Mouse (Mus musculus): ENCODE data around the gene Acad9.
A peak's percentile ranks its signal among the peaks of the same experiment; 100 is the strongest.

Gene Acad9

DNA sequence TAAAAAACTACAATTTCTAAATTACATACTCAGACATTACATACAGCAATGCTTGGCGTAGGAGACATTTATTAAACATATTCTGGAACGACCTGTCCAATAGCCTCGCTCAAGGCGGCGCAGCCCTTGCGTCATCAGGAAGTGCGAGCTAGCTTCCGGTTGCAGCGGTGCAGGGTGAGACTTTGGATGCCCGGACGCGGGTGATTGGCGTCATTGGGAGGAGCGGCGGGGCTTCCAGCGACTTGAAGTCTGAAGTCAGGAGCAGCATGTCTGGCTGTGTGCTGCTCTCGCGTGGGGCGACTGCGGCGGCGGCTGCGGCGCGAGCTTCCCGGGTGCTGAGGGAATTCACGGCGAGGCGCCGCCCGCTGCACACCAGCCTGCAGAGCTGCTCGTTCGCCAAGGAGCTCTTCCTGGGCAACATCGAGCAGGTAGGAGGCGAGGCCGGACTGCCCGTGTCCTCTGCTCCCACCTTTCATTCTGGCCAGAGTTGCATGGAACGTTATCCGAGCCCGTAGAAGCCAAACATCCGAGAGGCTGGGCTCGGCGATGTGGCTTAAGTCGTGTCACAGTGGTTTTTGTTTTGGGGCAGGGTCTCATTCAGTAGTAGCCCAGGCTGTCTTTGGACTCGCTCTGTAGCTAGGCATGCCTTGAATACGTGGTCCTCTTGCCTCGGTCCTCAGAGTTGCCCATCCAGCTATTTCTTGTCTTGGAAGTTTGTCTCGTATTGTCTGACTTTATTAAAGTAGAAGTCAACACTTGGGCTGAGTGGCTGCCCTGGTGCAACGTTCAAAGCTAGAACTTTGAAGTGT is at the start of gene Acad9:
TSS of gene Acad9 (plus strand) at position 137 of the 809 bp plus-strand sequence.
- peak; percentile 93 for DNase-seq (ENCODE audit: low read depth)

DNA sequence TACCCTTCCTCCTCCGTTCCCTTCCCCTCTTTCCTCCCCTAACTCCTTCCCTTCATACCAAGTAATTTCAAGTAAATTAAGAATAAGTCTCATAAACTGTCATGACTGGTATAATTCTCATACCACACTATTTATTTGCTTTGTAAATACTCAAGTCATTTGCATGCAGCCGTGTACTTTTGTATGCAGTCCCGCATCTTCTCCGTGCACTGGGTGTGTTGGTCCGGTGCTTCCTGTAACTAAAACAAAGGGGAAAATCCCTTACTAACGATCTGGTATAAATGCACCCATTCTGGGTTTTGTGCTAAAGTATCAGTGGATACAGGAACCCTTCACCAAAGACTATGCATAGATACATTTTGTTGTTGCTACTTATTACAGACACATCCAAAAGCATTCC is 40.0 kb upstream of the Acad9 start:
- DNase-seq (ENCODE audit: low read depth), result no peak

DNA sequence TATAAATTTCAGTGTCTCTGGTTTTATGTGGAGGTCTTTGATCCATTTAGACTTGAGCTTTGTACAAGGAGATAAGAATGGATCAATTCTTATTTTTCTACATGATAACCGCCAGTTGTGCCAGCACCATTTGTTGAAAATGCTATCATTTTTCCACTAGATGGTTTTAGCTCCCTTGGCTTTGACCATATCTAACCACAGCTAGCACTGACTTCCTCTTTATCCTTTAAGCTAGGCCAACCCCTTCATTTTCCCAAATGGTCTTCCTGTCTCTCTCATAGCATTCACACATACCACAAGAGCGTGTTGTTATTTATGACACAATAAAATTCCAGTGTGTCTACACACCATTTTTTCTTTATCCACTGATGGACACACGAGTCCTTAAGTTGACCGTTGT is 35.8 kb upstream of the Acad9 start:
- DNase-seq (ENCODE audit: low read depth), result no peak

- DNase-seq (ENCODE audit: low read depth), result no peak
Observed at GRCm38 (mm10) chr3:36031740-36032510, 33.9 kb upstream of the Acad9 start.

DNA sequence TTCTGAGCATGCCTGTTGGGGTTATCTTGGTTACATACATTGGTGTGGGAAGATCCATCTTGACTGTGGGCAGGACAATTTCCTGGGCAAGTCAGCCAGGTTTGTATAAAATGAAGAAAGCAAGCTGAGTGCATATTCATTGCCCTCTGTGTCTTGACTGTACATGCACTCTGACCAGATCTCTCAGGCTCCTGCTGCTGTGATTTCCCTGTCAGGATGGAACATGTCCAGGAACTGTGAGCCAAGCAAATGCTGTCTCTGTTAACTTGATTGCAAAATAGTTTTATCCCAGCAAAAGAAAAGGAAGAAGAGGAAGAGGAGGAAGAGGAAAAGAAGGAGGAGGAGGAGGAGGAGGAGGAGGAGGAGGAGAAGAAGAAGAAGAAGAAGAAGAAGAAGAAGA is 21.3 kb upstream of the Acad9 start:
- no peak for DNase-seq (ENCODE audit: low read depth)

- DNase-seq (ENCODE audit: low read depth), result no peak
Observed at GRCm38 (mm10) chr3:36045086-36045485, 20.7 kb upstream of the Acad9 start.

DNA sequence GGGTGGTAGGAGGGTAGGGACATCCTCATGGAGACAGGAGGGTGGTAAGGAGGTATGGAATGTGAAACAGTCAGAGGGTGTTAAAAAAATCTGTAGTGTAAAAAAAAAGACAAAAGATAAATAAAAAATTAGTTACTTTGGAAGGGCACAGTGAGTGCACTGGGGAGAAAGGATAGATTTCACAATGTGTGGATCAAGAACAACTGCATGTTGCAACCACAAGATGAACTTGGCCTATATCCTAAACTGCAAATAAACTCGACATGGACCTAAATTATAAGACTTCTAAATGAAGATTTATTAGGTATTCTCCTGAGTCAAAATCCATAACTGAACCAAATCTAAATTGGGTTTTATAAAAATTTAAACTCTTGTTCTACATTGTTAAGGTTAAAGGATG is 16.7 kb upstream of the Acad9 start:
- no peak for DNase-seq (ENCODE audit: low read depth)

- DNase-seq (ENCODE audit: low read depth), result no peak
Observed at GRCm38 (mm10) chr3:36053447-36053846, 12.3 kb upstream of the Acad9 start, which contains the start of gene Ccdc144b. TSS of gene Ccdc144b (minus strand) at chr3:36053547.

- peak; percentile 81 for DNase-seq (ENCODE audit: low read depth)
Observed at GRCm38 (mm10) chr3:36060096-36060850, 5.5 kb upstream of the Acad9 start.

DNA sequence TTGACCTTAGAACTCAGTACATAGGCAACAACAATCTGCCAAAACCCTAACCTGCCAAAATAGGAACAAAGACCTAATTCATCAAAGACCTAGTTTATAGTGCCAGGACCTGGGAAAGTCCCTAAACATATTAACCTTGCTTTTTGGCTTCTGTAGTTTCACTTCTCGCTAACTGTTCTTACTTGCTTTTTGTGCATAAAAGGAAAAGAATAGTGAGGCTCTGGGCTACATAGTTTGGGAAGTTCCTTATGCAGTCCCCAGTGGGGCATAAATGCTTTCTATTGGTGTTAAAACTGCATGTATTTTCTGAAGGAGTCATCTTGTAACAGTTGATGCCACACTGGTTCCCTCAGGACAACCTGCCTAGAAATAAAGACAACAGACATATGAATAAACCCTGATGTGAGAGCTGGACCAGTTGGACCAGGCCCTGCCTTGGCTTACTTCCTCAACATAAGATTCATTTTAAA is 1.2 kb upstream of the Acad9 start:
- DNase-seq (ENCODE audit: low read depth), result peak; percentile 43

GRCm38 (mm10) chr3:36065166-36065565 is 613 bp upstream of the Acad9 start:
- DNase-seq (ENCODE audit: low read depth), result no peak

GRCm38 (mm10) chr3:36067731-36068130 is 2.0 kb downstream of the Acad9 start:
- no peak for DNase-seq (ENCODE audit: low read depth)

GRCm38 (mm10) chr3:36070436-36070835 is 4.7 kb downstream of the Acad9 start:
- no peak for DNase-seq (ENCODE audit: low read depth)

GRCm38 (mm10) chr3:36071047-36071446 is 5.3 kb downstream of the Acad9 start:
- DNase-seq (ENCODE audit: low read depth), result no peak

DNA sequence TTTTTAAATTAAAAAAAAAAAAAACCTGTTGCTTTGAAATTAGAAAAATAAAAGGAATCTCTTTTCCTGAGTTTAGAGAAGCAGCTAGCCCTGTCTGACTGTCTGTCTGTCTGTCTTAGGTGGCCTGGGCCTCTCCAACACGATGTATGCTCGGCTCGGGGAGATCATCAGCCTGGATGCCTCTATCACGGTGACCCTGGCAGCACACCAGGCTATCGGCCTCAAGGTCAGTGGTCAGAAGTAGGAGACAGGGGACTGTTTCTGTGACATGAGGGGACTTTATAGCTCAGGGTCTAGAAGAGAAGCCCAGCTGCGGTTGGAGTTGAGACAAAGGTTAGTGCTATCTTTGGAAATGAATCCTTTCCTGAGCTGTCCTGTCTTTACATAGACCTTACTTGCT is 8.5 kb downstream of the Acad9 start:
- no peak for DNase-seq (ENCODE audit: low read depth)

- no peak for DNase-seq (ENCODE audit: low read depth)
Observed at GRCm38 (mm10) chr3:36075466-36075865, 9.7 kb downstream of the Acad9 start.

DNA sequence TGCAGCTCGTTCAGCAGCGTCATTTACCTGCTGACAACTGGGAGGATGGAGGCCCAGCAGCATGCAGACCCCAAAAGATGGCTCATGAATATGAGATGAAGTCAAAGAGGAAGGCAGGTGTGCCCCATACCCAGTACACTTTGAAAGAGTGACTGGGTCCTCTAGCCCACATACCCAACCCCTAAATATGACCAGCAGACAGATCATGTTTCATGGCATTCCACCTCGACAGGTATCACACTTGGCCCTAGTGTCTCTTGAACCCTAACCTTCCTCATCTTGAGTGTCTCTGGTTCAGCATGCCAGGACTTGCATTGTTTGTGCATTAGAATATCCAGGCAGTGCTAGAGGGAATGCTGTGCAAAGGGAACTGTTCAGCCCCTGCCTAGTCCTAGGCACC is 11.6 kb downstream of the Acad9 start:
- no peak for DNase-seq (ENCODE audit: low read depth)

- no peak for DNase-seq (ENCODE audit: low read depth)
Observed at GRCm38 (mm10) chr3:36079886-36080285, 14.1 kb downstream of the Acad9 start.

DNA sequence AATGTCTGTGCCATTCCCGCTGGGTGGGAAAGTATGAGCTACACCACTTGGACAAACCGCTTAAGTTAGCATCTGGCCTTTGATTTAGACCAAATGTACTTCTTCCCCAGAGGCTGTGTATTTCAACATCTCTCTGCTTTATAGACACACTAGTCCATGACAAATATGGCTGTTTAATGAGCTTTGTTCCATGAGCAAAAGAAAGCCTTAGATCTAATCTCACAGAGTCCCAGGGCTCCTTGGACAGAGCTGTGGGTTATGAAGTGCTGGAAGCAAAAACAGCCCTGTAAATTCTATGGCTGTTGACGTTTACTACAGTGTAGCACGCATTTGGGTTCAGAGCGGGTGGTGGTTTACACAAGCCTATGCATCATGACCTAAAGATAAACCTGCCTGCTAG is 15.0 kb downstream of the Acad9 start:
- no peak for DNase-seq (ENCODE audit: low read depth)

GRCm38 (mm10) chr3:36082843-36083242 is 17.1 kb downstream of the Acad9 start:
- no peak for DNase-seq (ENCODE audit: low read depth)

GRCm38 (mm10) chr3:36083381-36083780 is 17.6 kb downstream of the Acad9 start:
- DNase-seq (ENCODE audit: low read depth), result no peak

DNA sequence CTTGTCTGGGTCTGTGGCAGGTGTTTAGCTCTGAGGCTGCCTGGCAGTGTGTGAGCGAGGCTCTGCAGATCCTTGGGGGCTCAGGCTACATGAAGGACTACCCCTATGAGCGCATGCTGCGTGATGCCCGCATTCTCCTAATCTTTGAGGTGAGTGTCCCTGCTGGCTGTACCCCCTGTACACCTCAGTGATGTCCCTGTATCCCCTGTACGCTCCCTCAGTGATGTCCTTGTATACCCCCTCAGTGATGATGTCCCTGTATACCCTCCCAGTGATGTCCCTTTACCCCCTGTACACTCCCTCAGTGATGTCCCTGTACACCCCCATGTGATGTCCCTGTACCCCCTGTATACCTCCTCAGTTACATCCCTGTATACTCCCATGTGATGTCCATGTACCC is 19.6 kb downstream of the Acad9 start:
- DNase-seq (ENCODE audit: low read depth), result no peak

All from naive thymus-derived CD4-positive, alpha-beta T cell, adult 2 months (primary cell).